ENCODE assay signal across 19 mouse cellular contexts in genomic region chr14:121922016-121922415, GRCm38 (mm10). TPM values are rescaled to one million over a fixed set of nuclear protein-coding genes. Genes with fewer than 3 reads are reported as not detected.
"Had no signal": no experiment of that assay in that cellular context is flagged by ENCODE, and none has a peak within 500 bp of the region (broad histone marks: within the 10 kb centered on the region; RNA-seq: fewer than 3 reads in every experiment).

No protein-coding gene starts in this region.

- H3K9me3 ChIP-seq: midbrain, embryonic 10.5 days; midbrain, embryonic 12.5 days; neural tube, embryonic 13.5 days; neural tube, embryonic 15.5 days had no signal

- ATAC-seq: midbrain, embryonic 16.5 days had no signal

- H3K4me2 ChIP-seq: lung, embryonic 14.5 days; midbrain, embryonic 12.5 days; neural tube, embryonic 13.5 days; neural tube, embryonic 15.5 days had no signal

- H3K4me1 ChIP-seq: midbrain, embryonic 10.5 days; midbrain, embryonic 12.5 days; neural tube, embryonic 15.5 days had no signal

- H3K27me3 ChIP-seq: midbrain, embryonic 12.5 days; neural tube, embryonic 13.5 days; neural tube, embryonic 15.5 days had no signal

- H3K9ac ChIP-seq: lung, embryonic 14.5 days; midbrain, embryonic 12.5 days; neural tube, embryonic 13.5 days; neural tube, embryonic 15.5 days had no signal

- H3K4me3 ChIP-seq: midbrain, embryonic 10.5 days; midbrain, embryonic 12.5 days; myocyte; neural tube, embryonic 13.5 days; neural tube, embryonic 15.5 days had no signal

- DNase-seq: lung, adult 18-20 months; lung, embryonic 14.5 days; lung, postnatal 10 days; lung, postnatal 4 days; midbrain, embryonic 14.5 days; retina, postnatal 1 day; right cerebral cortex, adult 18-20 months; right cerebral cortex, postnatal 25 days; right cerebral cortex, postnatal 4 days; spleen, adult 18-20 months; thymus, adult 2 months; thymus, postnatal 25 days; thymus, postnatal 4 days had no signal

- H3K27ac ChIP-seq: midbrain, embryonic 10.5 days; midbrain, embryonic 12.5 days; neural tube, embryonic 13.5 days; neural tube, embryonic 15.5 days had no signal

RNA-seq across cellular contexts. Expression of gene Gpr18, which starts 6.4 kb away (rescaled TPM):
- polyA plus RNA-seq: midbrain, embryonic 14.5 days; myocyte; neural tube, embryonic 15.5 days had no signal
